Mouse (Mus musculus): ENCODE results near the gene Cblb. TPM values are rescaled to one million over a fixed set of nuclear protein-coding genes. Genes with fewer than 3 reads are reported as not detected.

Cblb gene
- total RNA-seq, 1 experiment from 2014 or later: 7.1 TPM

- ATAC-seq (replicated peaks in 1 of 2; ENCODE audit: insufficient read depth in 1 of 2, low FRiP score in 2 of 2, low TSS enrichment in 1 of 2, low read depth in 1 of 2, poor library complexity in 2 of 2, severe bottlenecking in 2 of 2): peak; percentile 66 to 71
Measured at GRCm38 (mm10) chr16:52060100-52060719, 29.2 kb downstream of the Cblb start.

GRCm38 (mm10) chr16:52061015-52061481 lies 30.0 kb downstream of the Cblb start:
- ATAC-seq (replicated peaks in 1 of 2; ENCODE audit: insufficient read depth in 1 of 2, low FRiP score in 2 of 2, low TSS enrichment in 1 of 2, low read depth in 1 of 2, poor library complexity in 2 of 2, severe bottlenecking in 2 of 2): peak; percentile 60 to 61

- no peak for ATAC-seq (replicated peaks in 1 of 2; ENCODE audit: insufficient read depth in 1 of 2, low FRiP score in 2 of 2, low TSS enrichment in 1 of 2, low read depth in 1 of 2, poor library complexity in 2 of 2, severe bottlenecking in 2 of 2)
Measured at GRCm38 (mm10) chr16:52064309-52065105, 33.5 kb downstream of the Cblb start.

GRCm38 (mm10) chr16:52067632-52068516 lies 36.8 kb downstream of the Cblb start:
- peak; percentile 28 to 37; a peak in 2 of 4 replicates for ATAC-seq (replicated peaks in 1 of 2; ENCODE audit: insufficient read depth in 1 of 2, low FRiP score in 2 of 2, low TSS enrichment in 1 of 2, low read depth in 1 of 2, poor library complexity in 2 of 2, severe bottlenecking in 2 of 2)

GRCm38 (mm10) chr16:52068517-52068874 lies 37.5 kb downstream of the Cblb start:
- ATAC-seq (replicated peaks in 1 of 2; ENCODE audit: insufficient read depth in 1 of 2, low FRiP score in 2 of 2, low TSS enrichment in 1 of 2, low read depth in 1 of 2, poor library complexity in 2 of 2, severe bottlenecking in 2 of 2): no peak

- no peak for ATAC-seq (replicated peaks in 1 of 2; ENCODE audit: insufficient read depth in 1 of 2, low FRiP score in 2 of 2, low TSS enrichment in 1 of 2, low read depth in 1 of 2, poor library complexity in 2 of 2, severe bottlenecking in 2 of 2)
Measured at GRCm38 (mm10) chr16:52069648-52070047, 38.6 kb downstream of the Cblb start.

GRCm38 (mm10) chr16:52070128-52070527 lies 39.1 kb downstream of the Cblb start:
- ATAC-seq (replicated peaks in 1 of 2; ENCODE audit: insufficient read depth in 1 of 2, low FRiP score in 2 of 2, low TSS enrichment in 1 of 2, low read depth in 1 of 2, poor library complexity in 2 of 2, severe bottlenecking in 2 of 2): no peak

GRCm38 (mm10) chr16:52071290-52071689 lies 40.3 kb downstream of the Cblb start:
- ATAC-seq (replicated peaks in 1 of 2; ENCODE audit: insufficient read depth in 1 of 2, low FRiP score in 2 of 2, low TSS enrichment in 1 of 2, low read depth in 1 of 2, poor library complexity in 2 of 2, severe bottlenecking in 2 of 2): no peak

- ATAC-seq (replicated peaks in 1 of 2; ENCODE audit: insufficient read depth in 1 of 2, low FRiP score in 2 of 2, low TSS enrichment in 1 of 2, low read depth in 1 of 2, poor library complexity in 2 of 2, severe bottlenecking in 2 of 2): no peak
Measured at GRCm38 (mm10) chr16:52071766-52072209, 40.8 kb downstream of the Cblb start.

- ATAC-seq (replicated peaks in 1 of 2; ENCODE audit: insufficient read depth in 1 of 2, low FRiP score in 2 of 2, low TSS enrichment in 1 of 2, low read depth in 1 of 2, poor library complexity in 2 of 2, severe bottlenecking in 2 of 2): no peak
Measured at GRCm38 (mm10) chr16:52076652-52077051, 45.6 kb downstream of the Cblb start.

GRCm38 (mm10) chr16:52077901-52078300 lies 46.9 kb downstream of the Cblb start:
- no peak for ATAC-seq (replicated peaks in 1 of 2; ENCODE audit: insufficient read depth in 1 of 2, low FRiP score in 2 of 2, low TSS enrichment in 1 of 2, low read depth in 1 of 2, poor library complexity in 2 of 2, severe bottlenecking in 2 of 2)

- no peak for ATAC-seq (replicated peaks in 1 of 2; ENCODE audit: insufficient read depth in 1 of 2, low FRiP score in 2 of 2, low TSS enrichment in 1 of 2, low read depth in 1 of 2, poor library complexity in 2 of 2, severe bottlenecking in 2 of 2)
Measured at GRCm38 (mm10) chr16:52078758-52079474, 47.9 kb downstream of the Cblb start.

- no peak for ATAC-seq (replicated peaks in 1 of 2; ENCODE audit: insufficient read depth in 1 of 2, low FRiP score in 2 of 2, low TSS enrichment in 1 of 2, low read depth in 1 of 2, poor library complexity in 2 of 2, severe bottlenecking in 2 of 2)
Measured at GRCm38 (mm10) chr16:52079475-52079823, 48.4 kb downstream of the Cblb start.

- ATAC-seq (replicated peaks in 1 of 2; ENCODE audit: insufficient read depth in 1 of 2, low FRiP score in 2 of 2, low TSS enrichment in 1 of 2, low read depth in 1 of 2, poor library complexity in 2 of 2, severe bottlenecking in 2 of 2): no peak
Measured at GRCm38 (mm10) chr16:52080619-52081395, 49.8 kb downstream of the Cblb start.

- peak; percentile 93 to 97 for ATAC-seq (replicated peaks in 1 of 2; ENCODE audit: insufficient read depth in 1 of 2, low FRiP score in 2 of 2, low TSS enrichment in 1 of 2, low read depth in 1 of 2, poor library complexity in 2 of 2, severe bottlenecking in 2 of 2)
Measured at GRCm38 (mm10) chr16:52081756-52082155, 50.7 kb downstream of the Cblb start.

GRCm38 (mm10) chr16:52086793-52087450 lies 55.9 kb downstream of the Cblb start:
- no peak for ATAC-seq (replicated peaks in 1 of 2; ENCODE audit: insufficient read depth in 1 of 2, low FRiP score in 2 of 2, low TSS enrichment in 1 of 2, low read depth in 1 of 2, poor library complexity in 2 of 2, severe bottlenecking in 2 of 2)

Measured in hematopoietic stem cell, adult 5-6 weeks (primary cell).